Mouse (Mus musculus) thymus, adult 2 months (tissue): ENCODE data around the gene Map2k1.

Experiments
- CTCF ChIP-seq: fragments of 200-500 bp; IDR thresholded peaks from 2 replicates; pipeline ENCODE4 v1.5.1; 2012; ENCODE audit warnings: mild to moderate bottlenecking, control low read depth, low read length, moderate library complexity, borderline replicate concordance; ENCODE audit not compliant: control insufficient read depth, poor library complexity, insufficient read depth; ENCODE audit errors: extremely low read depth
- POLR2A ChIP-seq: fragments of 200-500 bp; IDR thresholded peaks from 2 replicates; pipeline ENCODE4 v1.6.1; 2012; ENCODE audit warnings: mild to moderate bottlenecking, low read length, control low read depth, moderate library complexity; ENCODE audit not compliant: control insufficient read depth, poor library complexity, insufficient read depth; ENCODE audit errors: extremely low read depth

DNA sequence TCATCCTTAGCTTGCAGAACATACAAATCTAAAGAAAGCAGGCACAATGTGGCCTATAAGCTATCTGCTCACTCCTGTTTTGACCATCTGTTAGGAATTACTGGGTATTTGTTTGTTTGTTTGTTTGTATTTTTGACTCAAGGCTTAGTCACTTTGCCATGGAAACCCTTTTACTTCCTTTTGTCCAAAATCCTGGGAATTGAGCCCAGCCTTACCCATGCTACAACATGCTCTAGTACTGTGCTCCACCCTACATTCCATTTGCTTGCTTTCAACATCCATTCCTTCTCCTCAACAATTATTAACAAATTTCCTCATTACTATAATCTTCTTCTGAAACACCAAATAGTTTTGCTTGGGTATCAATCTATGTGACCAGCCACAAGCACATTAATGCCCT lies 50.6 kb downstream of the Map2k1 start:
- TF ChIP-seq CTCF = no peak
- no peak for TF ChIP-seq POLR2A
